Mouse (Mus musculus): ENCODE data around the gene Ddx17. TPM values are rescaled to one million over a fixed set of nuclear protein-coding genes. Genes with fewer than 3 reads are reported as not detected.
A peak's percentile ranks its signal among the peaks of the same experiment; 100 is the strongest.

Gene Ddx17
- total RNA-seq, 2 experiments from 2014 or later, result 323 to 340 TPM

DNA sequence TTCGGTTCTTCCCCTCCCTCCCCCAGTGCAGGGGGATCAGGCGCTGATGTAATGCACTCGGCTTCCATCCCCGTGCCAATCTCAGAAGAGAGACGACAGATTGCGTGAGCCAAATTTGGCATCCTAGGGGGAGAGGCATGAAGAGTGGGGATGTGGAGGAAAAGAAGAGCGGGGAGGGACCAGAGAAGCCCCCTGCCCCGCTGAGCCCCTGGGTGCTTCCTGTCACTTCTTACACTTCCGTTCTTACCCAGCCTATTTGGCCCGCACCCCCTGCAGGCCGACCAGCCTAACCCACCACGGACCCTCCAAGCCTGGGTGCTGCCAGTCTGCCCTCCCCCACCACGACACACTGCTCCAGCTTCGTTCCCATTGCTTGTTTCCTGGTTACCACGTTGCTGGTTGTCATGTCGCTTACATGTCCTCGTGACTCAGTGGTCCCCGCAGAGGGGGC, 43.6 kb downstream of the Ddx17 start:
- DNase-seq (ENCODE audit: extremely low spot score in 1 of 2, low spot score in 2 of 2), result peak in 1 of 2 experiments; percentile 64
- intact Hi-C loops (cut with DNase I), result loop anchor here (2.0 kb wide), 1 partner anchor 32 kb away; no protein-coding TSS in a partner anchor
- Histone ChIP-seq H3K4me3 (peak overlapping the region; percentile 79), H3K27ac (peak overlapping the region; percentile 92)
- TF ChIP-seq CTCF (IDR thresholded peaks at IDR 0.05), result no peak

DNA sequence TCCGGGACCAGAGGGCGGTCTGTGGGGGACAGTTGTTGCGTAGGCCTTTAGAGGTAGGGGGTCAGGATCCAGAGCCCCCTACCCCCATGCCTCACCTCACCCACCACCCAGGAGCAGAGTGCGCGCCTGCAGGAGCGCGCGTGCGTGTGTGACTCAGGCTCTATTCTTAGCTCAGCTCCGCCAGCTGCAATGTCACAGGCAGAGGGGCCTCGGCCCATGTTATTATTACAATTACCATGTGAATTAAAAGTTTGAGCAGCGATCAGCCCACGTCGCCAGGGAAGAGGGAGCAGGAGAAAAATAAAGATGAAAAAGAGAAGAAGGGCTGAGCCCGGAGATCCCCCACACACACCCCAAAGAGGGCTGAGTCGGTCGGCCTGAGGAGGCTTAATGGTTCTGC, 46.4 kb downstream of the Ddx17 start:
- intact Hi-C loops (cut with DNase I), result no loop called here
- DNase-seq (ENCODE audit: extremely low spot score in 1 of 2, low spot score in 2 of 2), result peak in 1 of 2 experiments; percentile 58
- peak overlapping the region; percentile 92 for H3K27ac ChIP-seq
- no peak overlapping the region for H3K4me3 ChIP-seq
- no peak for TF ChIP-seq CTCF (IDR thresholded peaks at IDR 0.05)

DNA sequence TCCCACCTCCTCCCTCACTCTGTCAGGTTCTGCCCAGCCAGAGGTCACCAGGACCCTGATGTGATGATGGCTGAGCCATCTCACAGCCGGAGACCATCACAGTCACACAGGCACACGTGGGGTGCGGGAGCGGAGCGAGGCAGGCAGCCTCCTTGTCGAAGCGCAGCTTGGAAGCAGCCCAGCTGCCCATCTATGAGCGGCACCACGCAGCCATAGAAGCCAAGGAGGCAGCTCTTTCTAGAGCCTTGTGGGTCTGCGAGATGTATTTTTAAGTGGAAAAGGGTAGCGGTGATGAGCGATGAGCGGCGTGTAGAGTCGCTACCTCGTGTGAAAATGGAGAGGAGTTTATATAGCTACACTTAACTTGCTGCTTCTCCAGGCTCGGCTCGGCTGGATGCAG, 53.0 kb downstream of the Ddx17 start:
- peak; percentile 49 to 66 for DNase-seq (ENCODE audit: extremely low spot score in 1 of 2, low spot score in 2 of 2)
- H3K27ac ChIP-seq, result peak overlapping the region; percentile 74
- intact Hi-C loops (cut with DNase I), result no loop called here
- no peak for TF ChIP-seq CTCF (IDR thresholded peaks at IDR 0.05)
- H3K4me3 ChIP-seq, result peak overlapping the region; percentile 3; the same call in 1 of the 2 replicates

GRCm38 (mm10) chr15:79489463-79489862, 57.1 kb downstream of the Ddx17 start:
- no peak for DNase-seq (ENCODE audit: extremely low spot score in 1 of 2, low spot score in 2 of 2)
- H3K4me3 ChIP-seq, result no peak overlapping the region
- no peak for TF ChIP-seq CTCF (IDR thresholded peaks at IDR 0.05)
- intact Hi-C loops (cut with DNase I), result no loop called here
- peak overlapping the region; percentile 8; the same call in 1 of the 2 replicates for H3K27ac ChIP-seq

- intact Hi-C loops (cut with DNase I), result no loop called here
- TF ChIP-seq CTCF (IDR thresholded peaks at IDR 0.05), result no peak; the same call in 1 of the 2 replicates
- no peak overlapping the region for H3K4me3 ChIP-seq
- peak; percentile 72 to 76 for DNase-seq (ENCODE audit: extremely low spot score in 1 of 2, low spot score in 2 of 2)
- H3K27ac ChIP-seq, result peak overlapping the region; percentile 58
Measured at GRCm38 (mm10) chr15:79481181-79481688, 65.3 kb downstream of the Ddx17 start.

Small RNA genes lying within 50 kb of the gene (microRNA-seq; reads per million reads assigned to microRNA genes)
- 0 reads per million in 2 experiments for gene Gm27903

Other genes with a start within 250 kb of the Ddx17 start
- 10 to 100 TPM; 21.3 to 22.6 TPM for gene Pla2g6, start 218.4 kb downstream of the Ddx17 start, total RNA-seq (2021)
- gene Maff, start 200.1 kb downstream of the Ddx17 start, total RNA-seq (2021), result 1 to 10 TPM; 1.6 to 3.2 TPM
- gene Tmem184b, start 143.2 kb downstream of the Ddx17 start, total RNA-seq (2021), result 10 to 100 TPM; 73.7 to 82.2 TPM
- 100 to 1,000 TPM; 153 to 159 TPM for gene Csnk1e, start 91.2 kb downstream of the Ddx17 start, total RNA-seq (2021)
- 100 to 1,000 TPM; 186 to 202 TPM for gene Kcnj4, start 41.5 kb downstream of the Ddx17 start, total RNA-seq (2021)
- under 1 TPM; 0.32 to 0.33 TPM for gene Kdelr3, start 30.3 kb downstream of the Ddx17 start, total RNA-seq (2021)
- gene Dmc1, start 58.4 kb upstream of the Ddx17 start, total RNA-seq (2021), result under 1 TPM; 0.66 to 0.91 TPM
- 10 to 100 TPM; 12.9 to 13.6 TPM for gene Fam227a, start 112.2 kb upstream of the Ddx17 start, total RNA-seq (2021)
- gene Cby1, start 112.5 kb upstream of the Ddx17 start, total RNA-seq (2021), result 10 to 100 TPM; 42.6 to 49.4 TPM
- gene Tomm22, start 124.1 kb upstream of the Ddx17 start, total RNA-seq (2021), result 10 to 100 TPM; 81.8 to 96.6 TPM
- gene Josd1, start 141.2 kb upstream of the Ddx17 start, total RNA-seq (2021), result 10 to 100 TPM; 64.3 to 68.0 TPM
- 10 to 100 TPM; 54.2 to 58.0 TPM for gene Gtpbp1, start 144.1 kb upstream of the Ddx17 start, total RNA-seq (2021)
- 10 to 100 TPM; 43.9 to 46.5 TPM for gene Sun2, start 195.8 kb upstream of the Ddx17 start, total RNA-seq (2021)
- 10 to 100 TPM; 53.2 to 54.1 TPM for gene Dnal4, start 231.1 kb upstream of the Ddx17 start, total RNA-seq (2021)

All from left cerebral cortex, adult 2 months (tissue).